Mouse (Mus musculus): Measurements from ENCODE around the gene Stx1a. TPM values are rescaled to one million over a fixed set of nuclear protein-coding genes. Genes with fewer than 3 reads are reported as not detected.
A peak's percentile ranks its signal among the peaks of the same experiment; 100 is the strongest.

Stx1a gene
- polyA plus RNA-seq (2015; fragmentation: Nextera tagmentation; extraction: Ambion mirVana), result 6.0 and 7.4 TPM in 2 replicates

DNA sequence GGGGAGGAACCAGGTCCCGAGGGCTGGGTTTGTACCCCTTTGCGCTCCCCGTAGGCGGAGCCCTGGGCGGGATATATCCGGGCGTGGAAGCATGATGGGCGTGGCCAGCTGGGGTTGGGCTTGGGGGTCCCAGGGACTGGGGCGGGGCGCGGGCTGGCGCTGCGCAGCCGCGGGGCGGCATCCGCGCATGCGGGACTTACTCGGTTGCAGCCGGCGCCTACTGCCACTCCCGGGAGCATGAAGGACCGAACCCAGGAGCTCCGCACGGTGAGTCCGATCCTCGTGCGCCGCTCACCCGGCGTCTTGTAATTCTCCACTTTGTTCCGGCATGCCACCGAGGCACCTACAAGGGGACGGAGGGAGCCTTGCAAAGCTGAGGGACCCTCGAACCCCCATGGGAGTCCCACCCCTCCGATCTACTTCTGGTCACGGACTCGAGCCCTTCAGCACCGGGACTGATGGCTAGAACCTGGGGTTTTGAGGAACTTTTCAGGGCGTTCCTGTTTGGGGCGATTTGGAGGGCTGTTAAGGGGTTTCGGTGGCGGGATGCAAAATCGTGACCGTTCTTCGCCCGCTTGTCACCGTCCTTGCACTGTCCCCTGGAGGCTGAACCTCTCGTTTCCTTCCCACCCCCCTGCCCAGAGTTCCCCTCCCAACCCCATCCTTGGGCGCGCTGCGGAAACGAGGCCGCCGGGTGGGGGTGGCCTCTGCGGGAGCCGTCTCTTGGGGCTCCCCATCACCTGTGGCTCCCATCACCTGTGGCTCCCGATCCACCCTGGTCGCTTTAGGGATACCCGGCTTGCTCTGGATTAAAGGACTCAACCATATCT, at the start of gene Stx1a:
Gene Stx1a, plus strand, starts transcription at position 139 of the 830 bp plus-strand sequence.
- Histone ChIP-seq H3K4me3 (ENCODE audit: low read length) (peak within 1 kb of the TSS; percentile 76), H3K36me3 (ENCODE audit: control insufficient read depth, insufficient read depth) (no peaks in the 10 kb centered on the region), H3K9ac (ENCODE audit: low read length) (peak within 1 kb of the TSS; percentile 88), H3K27ac (ENCODE audit: low read length) (peak within 1 kb of the TSS; percentile 84), H3K27me3 (ENCODE audit: control insufficient read depth, insufficient read depth, low read length) (no peaks in the 10 kb centered on the region), H3K4me1 (ENCODE audit: control insufficient read depth, insufficient read depth, low read length) (peaks cover 35% of the 10 kb centered on the region), H3K9me3 (replicated peaks; ENCODE audit: control insufficient read depth, low read length) (no peaks in the 10 kb centered on the region), H3K4me2 (ENCODE audit: low read depth, low read length) (peak within 1 kb of the TSS; percentile 88)
- under 1% methylated on average over 61 of the region's 61 CpGs for WGBS
- ATAC-seq (replicated peaks; ENCODE audit: extremely low read depth, insufficient read depth, low FRiP score), result peak; percentile 85

DNA sequence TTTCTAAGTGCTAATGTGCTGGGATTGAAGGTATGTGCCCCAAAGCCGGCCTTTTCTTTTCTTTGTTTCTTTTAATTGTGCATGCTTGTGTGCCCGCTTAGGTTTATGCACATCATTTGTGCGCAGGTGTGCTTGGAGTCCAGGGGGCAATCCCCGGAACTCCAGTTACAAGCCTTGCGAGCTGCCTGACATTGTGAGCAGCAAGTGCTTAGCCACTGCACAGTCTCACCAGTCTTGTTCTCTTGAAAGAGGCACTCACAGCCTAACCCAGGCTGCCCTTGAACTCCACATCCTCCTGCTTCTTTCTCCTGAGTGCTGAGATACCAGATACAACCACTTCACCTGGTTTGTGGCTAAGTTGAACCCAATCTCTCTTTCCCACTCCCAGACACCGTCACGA, 49.8 kb upstream of the Stx1a start:
- WGBS, result 77% methylated on average over 7 of the region's 7 CpGs
- Histone ChIP-seq H3K9ac (ENCODE audit: low read length) (no peak overlapping the region), H3K27ac (ENCODE audit: low read length) (no peak overlapping the region), H3K4me3 (ENCODE audit: low read length) (no peak overlapping the region), H3K9me3 (replicated peaks; ENCODE audit: control insufficient read depth, low read length) (no peaks in the 10 kb centered on the region), H3K27me3 (ENCODE audit: control insufficient read depth, insufficient read depth, low read length) (no peaks in the 10 kb centered on the region; the same call in 1 of the 2 replicates), H3K4me2 (ENCODE audit: low read depth, low read length) (no peak overlapping the region), H3K4me1 (ENCODE audit: control insufficient read depth, insufficient read depth, low read length) (no peaks in the 10 kb centered on the region; the same call in 1 of the 2 replicates), H3K36me3 (ENCODE audit: control insufficient read depth, insufficient read depth) (no peaks in the 10 kb centered on the region)
- no peak for ATAC-seq (replicated peaks; ENCODE audit: extremely low read depth, insufficient read depth, low FRiP score)

- 11% methylated on average over 7 of the region's 7 CpGs for WGBS
- H3K27me3 ChIP-seq (ENCODE audit: control insufficient read depth, insufficient read depth, low read length), result no peaks in the 10 kb centered on the region; the same call in 1 of the 2 replicates
- no peaks in the 10 kb centered on the region for H3K9me3 ChIP-seq (replicated peaks; ENCODE audit: control insufficient read depth, low read length)
- no peaks in the 10 kb centered on the region for H3K36me3 ChIP-seq (ENCODE audit: control insufficient read depth, insufficient read depth)
- peak; percentile 52; the same call in 1 of the 2 replicates for ATAC-seq (replicated peaks; ENCODE audit: extremely low read depth, insufficient read depth, low FRiP score)
- no peak overlapping the region for H3K9ac ChIP-seq (ENCODE audit: low read length)
- H3K27ac ChIP-seq (ENCODE audit: low read length), result no peak overlapping the region
- H3K4me1 ChIP-seq (ENCODE audit: control insufficient read depth, insufficient read depth, low read length), result no peaks in the 10 kb centered on the region; the same call in 1 of the 2 replicates
- no peak overlapping the region for H3K4me2 ChIP-seq (ENCODE audit: low read depth, low read length)
- H3K4me3 ChIP-seq (ENCODE audit: low read length), result no peak overlapping the region
Observed at GRCm38 (mm10) chr5:134974294-134974693, 49.0 kb upstream of the Stx1a start.

- no peak overlapping the region for H3K4me3 ChIP-seq (ENCODE audit: low read length)
- no peaks in the 10 kb centered on the region for H3K9me3 ChIP-seq (replicated peaks; ENCODE audit: control insufficient read depth, low read length)
- 44% methylated on average over 2 of the region's 2 CpGs for WGBS
- H3K9ac ChIP-seq (ENCODE audit: low read length), result no peak overlapping the region
- H3K27me3 ChIP-seq (ENCODE audit: control insufficient read depth, insufficient read depth, low read length), result no peaks in the 10 kb centered on the region; the same call in 1 of the 2 replicates
- H3K36me3 ChIP-seq (ENCODE audit: control insufficient read depth, insufficient read depth), result no peaks in the 10 kb centered on the region
- H3K4me1 ChIP-seq (ENCODE audit: control insufficient read depth, insufficient read depth, low read length), result no peaks in the 10 kb centered on the region; the same call in 1 of the 2 replicates
- H3K4me2 ChIP-seq (ENCODE audit: low read depth, low read length), result no peak overlapping the region
- no peak overlapping the region for H3K27ac ChIP-seq (ENCODE audit: low read length)
- ATAC-seq (replicated peaks; ENCODE audit: extremely low read depth, insufficient read depth, low FRiP score), result no peak
Observed at GRCm38 (mm10) chr5:134974921-134975320, 48.4 kb upstream of the Stx1a start.

- Histone ChIP-seq H3K4me3 (ENCODE audit: low read length) (no peak overlapping the region), H3K4me2 (ENCODE audit: low read depth, low read length) (no peak overlapping the region), H3K9ac (ENCODE audit: low read length) (no peak overlapping the region), H3K4me1 (ENCODE audit: control insufficient read depth, insufficient read depth, low read length) (no peaks in the 10 kb centered on the region; the same call in 1 of the 2 replicates), H3K27me3 (ENCODE audit: control insufficient read depth, insufficient read depth, low read length) (no peaks in the 10 kb centered on the region; the same call in 1 of the 2 replicates), H3K36me3 (ENCODE audit: control insufficient read depth, insufficient read depth) (no peaks in the 10 kb centered on the region), H3K27ac (ENCODE audit: low read length) (no peak overlapping the region), H3K9me3 (replicated peaks; ENCODE audit: control insufficient read depth, low read length) (no peaks in the 10 kb centered on the region)
- no peak for ATAC-seq (replicated peaks; ENCODE audit: extremely low read depth, insufficient read depth, low FRiP score)
- WGBS, result 58% methylated on average over 2 of the region's 2 CpGs
Observed at GRCm38 (mm10) chr5:134976164-134976563, 47.1 kb upstream of the Stx1a start.

DNA sequence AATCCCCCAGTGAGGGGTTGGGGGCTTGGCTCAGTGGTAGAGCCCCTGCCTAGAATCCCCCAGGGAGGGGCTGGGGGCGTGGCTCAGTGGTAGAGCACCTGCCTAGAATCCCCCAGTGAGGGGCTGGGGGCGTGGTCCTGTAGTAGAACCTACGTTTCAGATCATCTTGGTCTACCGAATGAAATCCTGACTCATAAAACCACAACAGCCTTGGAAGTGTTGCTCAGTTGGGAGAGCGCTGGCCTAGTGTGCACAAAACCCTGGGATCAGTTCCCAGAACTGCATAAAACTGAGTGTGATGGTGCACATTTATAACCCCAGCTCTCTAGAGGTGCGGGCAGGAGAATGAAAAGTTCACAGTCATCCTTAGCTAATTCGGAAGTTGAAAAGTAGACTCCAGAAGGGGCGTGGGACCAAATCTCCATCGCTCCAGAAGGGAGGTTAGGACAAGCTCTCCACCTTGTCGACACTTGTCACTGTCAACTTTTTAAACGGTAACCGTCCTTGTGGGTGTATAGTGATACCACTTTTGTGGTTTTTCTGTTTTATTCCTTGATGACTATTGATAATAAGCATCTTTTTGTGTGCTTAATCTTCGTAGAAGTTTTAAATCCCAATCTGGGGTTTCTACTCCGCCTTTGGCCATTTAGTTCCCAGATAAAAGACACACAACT, 46.6 kb upstream of the Stx1a start:
- no peaks in the 10 kb centered on the region for H3K36me3 ChIP-seq (ENCODE audit: control insufficient read depth, insufficient read depth)
- no peak for ATAC-seq (replicated peaks; ENCODE audit: extremely low read depth, insufficient read depth, low FRiP score)
- 72% methylated on average over 14 of the region's 14 CpGs for WGBS

DNA sequence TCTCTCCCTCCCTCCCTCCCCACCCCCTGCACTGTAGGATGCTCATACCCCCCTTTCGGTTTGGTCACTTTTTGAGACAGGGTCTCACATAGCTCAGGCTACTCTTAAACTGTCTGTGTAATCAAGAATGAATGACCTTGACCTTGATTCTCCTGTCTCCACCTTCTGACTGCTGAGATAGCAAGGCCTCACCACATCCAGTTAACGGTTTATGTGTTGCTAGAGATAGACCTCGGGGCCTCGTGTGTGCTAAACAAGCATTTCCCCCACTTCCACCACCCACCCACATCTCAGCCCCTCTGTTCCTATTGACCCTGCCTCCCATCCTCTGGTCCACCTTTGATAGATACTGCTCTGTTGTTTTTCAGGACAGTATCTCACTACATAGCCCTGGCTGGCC, 45.4 kb upstream of the Stx1a start:
- no peak for ATAC-seq (replicated peaks; ENCODE audit: extremely low read depth, insufficient read depth, low FRiP score)
- H3K36me3 ChIP-seq (ENCODE audit: control insufficient read depth, insufficient read depth), result no peaks in the 10 kb centered on the region
- H3K9me3 ChIP-seq (replicated peaks; ENCODE audit: control insufficient read depth, low read length), result no peaks in the 10 kb centered on the region
- no peaks in the 10 kb centered on the region; the same call in 1 of the 2 replicates for H3K27me3 ChIP-seq (ENCODE audit: control insufficient read depth, insufficient read depth, low read length)
- H3K9ac ChIP-seq (ENCODE audit: low read length), result no peak overlapping the region
- WGBS, result 48% methylated on average over 4 of the region's 4 CpGs
- H3K4me3 ChIP-seq (ENCODE audit: low read length), result no peak overlapping the region
- H3K27ac ChIP-seq (ENCODE audit: low read length), result no peak overlapping the region
- H3K4me1 ChIP-seq (ENCODE audit: control insufficient read depth, insufficient read depth, low read length), result no peaks in the 10 kb centered on the region; the same call in 1 of the 2 replicates
- no peak overlapping the region for H3K4me2 ChIP-seq (ENCODE audit: low read depth, low read length)

More for the DNA sequence above, 46.6 kb upstream of the Stx1a start:
- Histone ChIP-seq H3K27ac (ENCODE audit: low read length) (no peak overlapping the region), H3K4me2 (ENCODE audit: low read depth, low read length) (no peak overlapping the region), H3K9ac (ENCODE audit: low read length) (no peak overlapping the region), H3K4me1 (ENCODE audit: control insufficient read depth, insufficient read depth, low read length) (no peaks in the 10 kb centered on the region; the same call in 1 of the 2 replicates), H3K4me3 (ENCODE audit: low read length) (no peak overlapping the region), H3K27me3 (ENCODE audit: control insufficient read depth, insufficient read depth, low read length) (no peaks in the 10 kb centered on the region; the same call in 1 of the 2 replicates), H3K9me3 (replicated peaks; ENCODE audit: control insufficient read depth, low read length) (no peaks in the 10 kb centered on the region)

DNA sequence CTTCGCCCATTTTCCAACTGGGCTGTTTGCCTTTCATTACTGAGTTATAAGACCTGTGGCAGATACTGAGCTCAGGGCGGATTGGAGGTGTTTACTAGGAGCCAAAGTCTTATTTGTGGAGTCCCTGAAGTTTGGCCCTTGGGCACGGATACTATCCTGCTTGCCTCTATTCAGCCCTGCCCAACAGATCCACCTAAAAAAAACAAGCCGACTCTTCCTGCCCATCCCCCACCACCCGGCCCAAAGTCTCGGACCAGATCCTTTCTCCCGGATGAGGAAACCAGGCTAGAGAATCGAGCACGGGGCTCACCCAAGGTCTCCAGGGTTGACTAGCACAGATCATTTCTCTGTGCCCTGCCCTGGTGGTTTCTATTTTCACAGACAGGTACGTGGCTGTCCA, 42.1 kb upstream of the Stx1a start:
- Histone ChIP-seq H3K36me3 (ENCODE audit: control insufficient read depth, insufficient read depth) (no peaks in the 10 kb centered on the region), H3K9ac (ENCODE audit: low read length) (no peak overlapping the region), H3K4me2 (ENCODE audit: low read depth, low read length) (no peak overlapping the region), H3K9me3 (replicated peaks; ENCODE audit: control insufficient read depth, low read length) (no peaks in the 10 kb centered on the region), H3K4me3 (ENCODE audit: low read length) (no peak overlapping the region), H3K4me1 (ENCODE audit: control insufficient read depth, insufficient read depth, low read length) (peaks cover 6% of the 10 kb centered on the region), H3K27ac (ENCODE audit: low read length) (no peak overlapping the region), H3K27me3 (ENCODE audit: control insufficient read depth, insufficient read depth, low read length) (peaks cover 23% of the 10 kb centered on the region)
- WGBS, result 47% methylated on average over 10 of the region's 10 CpGs
- ATAC-seq (replicated peaks; ENCODE audit: extremely low read depth, insufficient read depth, low FRiP score), result no peak

DNA sequence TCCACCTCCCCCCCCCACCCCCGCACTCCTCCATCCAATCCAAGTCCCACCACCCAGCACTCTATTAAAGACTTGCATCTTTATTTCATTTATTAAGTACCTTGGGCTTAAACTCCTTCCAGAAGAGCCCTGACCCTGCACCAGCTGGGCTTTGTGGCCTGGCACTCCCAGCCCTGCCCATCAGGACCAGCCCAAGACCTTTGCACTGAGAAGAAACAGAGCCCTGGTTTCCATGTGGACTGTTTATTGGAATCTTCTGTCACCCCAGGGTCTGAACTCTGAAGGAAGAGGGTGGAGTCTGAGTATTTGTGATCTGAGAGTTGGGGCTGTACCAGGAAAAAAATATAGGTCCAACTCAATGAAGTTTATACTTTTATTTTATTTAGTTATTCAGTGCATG, 40.2 kb upstream of the Stx1a start:
- Histone ChIP-seq H3K27me3 (ENCODE audit: control insufficient read depth, insufficient read depth, low read length) (peaks cover 42% of the 10 kb centered on the region), H3K4me2 (ENCODE audit: low read depth, low read length) (no peak overlapping the region), H3K36me3 (ENCODE audit: control insufficient read depth, insufficient read depth) (no peaks in the 10 kb centered on the region), H3K4me3 (ENCODE audit: low read length) (no peak overlapping the region), H3K4me1 (ENCODE audit: control insufficient read depth, insufficient read depth, low read length) (peaks cover 13% of the 10 kb centered on the region), H3K9ac (ENCODE audit: low read length) (no peak overlapping the region), H3K9me3 (replicated peaks; ENCODE audit: control insufficient read depth, low read length) (no peaks in the 10 kb centered on the region), H3K27ac (ENCODE audit: low read length) (no peak overlapping the region)
- ATAC-seq (replicated peaks; ENCODE audit: extremely low read depth, insufficient read depth, low FRiP score), result no peak
- 93% methylated on average over 1 of the region's 1 CpGs for WGBS
